In the genomic region with DNA sequence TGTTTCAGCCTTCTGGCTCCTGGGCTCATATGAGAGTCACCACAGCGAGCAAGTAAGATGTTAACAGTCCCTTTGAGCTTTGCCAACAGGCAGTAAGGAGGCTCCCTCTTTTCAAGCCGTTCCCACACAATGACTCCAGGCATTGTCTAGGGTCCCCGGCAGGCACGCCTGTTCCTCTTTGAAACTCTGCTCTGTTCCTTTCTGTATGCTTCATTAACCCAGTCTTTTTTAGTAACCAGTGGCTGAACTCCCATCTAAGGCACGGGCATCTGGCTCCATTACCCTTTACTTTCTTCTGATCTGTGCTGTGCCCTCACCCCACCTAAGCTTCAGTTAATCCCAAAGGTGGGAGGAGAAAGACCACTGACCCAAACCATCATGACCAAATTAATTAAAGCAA, we compare ENCODE assay signal across 23 mouse cellular contexts. TPM values are rescaled to one million over a fixed set of nuclear protein-coding genes. Genes with fewer than 3 reads are reported as not detected.
A peak's percentile ranks its signal among the peaks of the same experiment; 100 is the strongest.
DNase-seq lines count a peak whose midpoint lies in the region; ATAC-seq lines count a peak whose summit lies in the region.
"Had no signal": no experiment of that assay in that cellular context is flagged by ENCODE, and none has a peak within 500 bp of the region (broad histone marks: within the 10 kb centered on the region; RNA-seq: fewer than 3 reads in every experiment).

No protein-coding gene starts in this region.

- no peaks in the 10 kb centered on the region for H3K9me3 ChIP-seq in forebrain, embryonic 11.5 days (ENCODE audit: control insufficient read depth, low read length)
- no peaks in the 10 kb centered on the region for H3K9me3 ChIP-seq in forebrain, embryonic 16.5 days (ENCODE audit: control insufficient read depth, low read length)
- H3K9me3 ChIP-seq in kidney, embryonic 16.5 days (ENCODE audit: low read length), result peaks cover 3% of the 10 kb centered on the region; the same call in 1 of the 2 replicates
- H3K9me3 ChIP-seq in neural tube, embryonic 11.5 days (ENCODE audit: control insufficient read depth, low read length), result no peaks in the 10 kb centered on the region
- no peaks in the 10 kb centered on the region for H3K9me3 ChIP-seq in neural tube, embryonic 15.5 days (replicated peaks)
- no peaks in the 10 kb centered on the region for H3K9me3 ChIP-seq in forebrain, embryonic 13.5 days (replicated peaks)
- H3K9me3 ChIP-seq: heart, embryonic 15.5 days; limb, embryonic 15.5 days; neural tube, embryonic 13.5 days; stomach, embryonic 15.5 days had no signal

- WGBS in forebrain, embryonic 11.5 days, result 7% methylated on average over 5 of the region's 5 CpGs
- 6% methylated on average over 5 of the region's 5 CpGs for WGBS in forebrain, embryonic 16.5 days
- 33% methylated on average over 5 of the region's 5 CpGs for WGBS in kidney, embryonic 16.5 days
- WGBS in neural tube, embryonic 11.5 days, result 35% methylated on average over 5 of the region's 5 CpGs
- WGBS in neural tube, embryonic 15.5 days, result 13% methylated on average over 5 of the region's 5 CpGs
- 4% methylated on average over 5 of the region's 5 CpGs for WGBS in forebrain, embryonic 13.5 days

- H3K4me2 ChIP-seq in forebrain, embryonic 11.5 days (ENCODE audit: low read depth, low read length, severe bottlenecking), result no peak overlapping the region
- H3K4me2 ChIP-seq in forebrain, embryonic 16.5 days (ENCODE audit: low read length), result no peak overlapping the region
- no peak overlapping the region for H3K4me2 ChIP-seq in kidney, embryonic 16.5 days (replicated peaks; ENCODE audit: low read depth, low read length)
- no peak overlapping the region for H3K4me2 ChIP-seq in neural tube, embryonic 11.5 days (ENCODE audit: low read depth)
- no peak overlapping the region for H3K4me2 ChIP-seq in neural tube, embryonic 15.5 days
- no peak overlapping the region for H3K4me2 ChIP-seq in forebrain, embryonic 13.5 days
- H3K4me2 ChIP-seq: heart, embryonic 15.5 days; limb, embryonic 15.5 days; lung, embryonic 14.5 days; neural tube, embryonic 13.5 days; stomach, embryonic 15.5 days had no signal

- H3K27me3 ChIP-seq in forebrain, embryonic 11.5 days (ENCODE audit: control insufficient read depth, insufficient read depth, low read length), result no peaks in the 10 kb centered on the region
- H3K27me3 ChIP-seq in forebrain, embryonic 16.5 days (replicated peaks; ENCODE audit: control insufficient read depth, insufficient read depth, low read length), result no peaks in the 10 kb centered on the region
- no peaks in the 10 kb centered on the region for H3K27me3 ChIP-seq in kidney, embryonic 16.5 days (ENCODE audit: insufficient read depth, low read length)
- no peaks in the 10 kb centered on the region for H3K27me3 ChIP-seq in neural tube, embryonic 11.5 days (ENCODE audit: control insufficient read depth, insufficient read depth, low read length)
- no peaks in the 10 kb centered on the region for H3K27me3 ChIP-seq in neural tube, embryonic 15.5 days (replicated peaks)
- no peaks in the 10 kb centered on the region for H3K27me3 ChIP-seq in forebrain, embryonic 13.5 days
- H3K27me3 ChIP-seq: heart, embryonic 15.5 days; limb, embryonic 15.5 days; neural tube, embryonic 13.5 days; stomach, embryonic 15.5 days had no signal

- H3K36me3 ChIP-seq in forebrain, embryonic 11.5 days (ENCODE audit: control insufficient read depth, insufficient read depth, low read length), result no peaks in the 10 kb centered on the region
- H3K36me3 ChIP-seq in forebrain, embryonic 16.5 days (ENCODE audit: control insufficient read depth, insufficient read depth), result no peaks in the 10 kb centered on the region
- no peaks in the 10 kb centered on the region for H3K36me3 ChIP-seq in kidney, embryonic 16.5 days (ENCODE audit: insufficient read depth, low read length)
- no peaks in the 10 kb centered on the region for H3K36me3 ChIP-seq in neural tube, embryonic 11.5 days (ENCODE audit: control insufficient read depth, insufficient read depth, low read length)
- no peaks in the 10 kb centered on the region for H3K36me3 ChIP-seq in neural tube, embryonic 15.5 days
- H3K36me3 ChIP-seq in forebrain, embryonic 13.5 days (ENCODE audit: poor library complexity, severe bottlenecking), result no peaks in the 10 kb centered on the region
- H3K36me3 ChIP-seq: heart, embryonic 15.5 days; limb, embryonic 15.5 days; neural tube, embryonic 13.5 days; stomach, embryonic 15.5 days had no signal

- H3K27ac ChIP-seq in forebrain, embryonic 11.5 days (ENCODE audit: low read depth, low read length), result no peak overlapping the region
- no peak overlapping the region for H3K27ac ChIP-seq in forebrain, embryonic 16.5 days (ENCODE audit: low read length)
- no peak overlapping the region for H3K27ac ChIP-seq in kidney, embryonic 16.5 days (ENCODE audit: low read length)
- H3K27ac ChIP-seq in neural tube, embryonic 11.5 days (ENCODE audit: low read depth, low read length), result no peak overlapping the region
- H3K27ac ChIP-seq in neural tube, embryonic 15.5 days (replicated peaks), result no peak overlapping the region
- H3K27ac ChIP-seq in forebrain, embryonic 13.5 days, result no peak overlapping the region
- H3K27ac ChIP-seq: heart, embryonic 15.5 days; left cerebral cortex, adult 2 months; limb, embryonic 15.5 days; liver, embryonic 14.5 days; neural tube, embryonic 13.5 days; stomach, embryonic 15.5 days had no signal

- peaks cover 5% of the 10 kb centered on the region; the same call in 1 of the 2 replicates for H3K4me1 ChIP-seq in forebrain, embryonic 11.5 days (replicated peaks; ENCODE audit: control insufficient read depth, insufficient read depth, low read length)
- H3K4me1 ChIP-seq in forebrain, embryonic 16.5 days (replicated peaks; ENCODE audit: control insufficient read depth, insufficient read depth, low read length), result no peaks in the 10 kb centered on the region
- 0 out of 2 replicates have a peak, but pooled peaks cover 4% of the 10 kb centered on the region for H3K4me1 ChIP-seq in kidney, embryonic 16.5 days (ENCODE audit: insufficient read depth, low read length)
- no peaks in the 10 kb centered on the region for H3K4me1 ChIP-seq in neural tube, embryonic 11.5 days (ENCODE audit: control insufficient read depth, insufficient read depth, low read length)
- no peaks in the 10 kb centered on the region for H3K4me1 ChIP-seq in neural tube, embryonic 15.5 days
- peaks cover 9% of the 10 kb centered on the region for H3K4me1 ChIP-seq in forebrain, embryonic 13.5 days
- H3K4me1 ChIP-seq: heart, embryonic 15.5 days; limb, embryonic 15.5 days; neural tube, embryonic 13.5 days; stomach, embryonic 15.5 days had no signal

- no peak overlapping the region for H3K4me3 ChIP-seq in forebrain, embryonic 11.5 days (ENCODE audit: low read depth, low read length)
- no peak overlapping the region for H3K4me3 ChIP-seq in forebrain, embryonic 16.5 days (replicated peaks; ENCODE audit: low read length)
- no peak overlapping the region for H3K4me3 ChIP-seq in kidney, embryonic 16.5 days (ENCODE audit: low read length)
- no peak overlapping the region for H3K4me3 ChIP-seq in neural tube, embryonic 11.5 days (ENCODE audit: low read depth, low read length)
- no peak overlapping the region for H3K4me3 ChIP-seq in neural tube, embryonic 15.5 days (replicated peaks)
- H3K4me3 ChIP-seq in forebrain, embryonic 13.5 days, result no peak overlapping the region
- H3K4me3 ChIP-seq: heart, embryonic 15.5 days; left cerebral cortex, adult 2 months; limb, embryonic 15.5 days; neural tube, embryonic 13.5 days; stomach, embryonic 15.5 days had no signal

- H3K9ac ChIP-seq in forebrain, embryonic 11.5 days (ENCODE audit: low read length), result no peak overlapping the region
- no peak overlapping the region for H3K9ac ChIP-seq in forebrain, embryonic 16.5 days (replicated peaks; ENCODE audit: low read depth, low read length)
- H3K9ac ChIP-seq in kidney, embryonic 16.5 days (replicated peaks; ENCODE audit: low read length), result no peak overlapping the region
- H3K9ac ChIP-seq in neural tube, embryonic 11.5 days (ENCODE audit: low read length), result no peak overlapping the region
- H3K9ac ChIP-seq in neural tube, embryonic 15.5 days (replicated peaks), result no peak overlapping the region
- no peak overlapping the region for H3K9ac ChIP-seq in forebrain, embryonic 13.5 days
- H3K9ac ChIP-seq: heart, embryonic 15.5 days; limb, embryonic 15.5 days; liver, embryonic 14.5 days; lung, embryonic 14.5 days; neural tube, embryonic 13.5 days; stomach, embryonic 15.5 days had no signal

- no peak for DNase-seq in forebrain, embryonic 11.5 days (ENCODE audit: low spot score)
- no peak for DNase-seq in kidney, postnatal 14 days
- DNase-seq in neural tube, embryonic 11.5 days (ENCODE audit: low spot score), result no peak
- DNase-seq: adrenal gland, adult 8-10 months; cerebellum, adult 18-20 months; cerebellum, postnatal 36 days; heart, postnatal 36 days; kidney, adult 18-20 months; left cerebral cortex, postnatal 4 days; lung, embryonic 14.5 days; thymus, postnatal 25 days had no signal

- ATAC-seq in forebrain, embryonic 11.5 days (replicated peaks; ENCODE audit: low FRiP score), result peak; percentile 60
- no peak for ATAC-seq in forebrain, embryonic 16.5 days
- ATAC-seq in kidney, embryonic 16.5 days (ENCODE audit: low FRiP score, low TSS enrichment), result peak; percentile 60
- 0 out of 2 replicates have a peak, but pooled peaks have one; percentile 23 for ATAC-seq in neural tube, embryonic 11.5 days (ENCODE audit: insufficient read depth, low FRiP score, low TSS enrichment)
- no peak for ATAC-seq in neural tube, embryonic 15.5 days (ENCODE audit: low FRiP score)
- no peak for ATAC-seq in forebrain, embryonic 13.5 days
- ATAC-seq: activated CD4-positive, CD25-positive, alpha-beta regulatory T cell, adult 4 months; forebrain, embryonic 14.5 days had no signal

RNA-seq across cellular contexts. Expression of a gene that starts 50.2 kb away (rescaled TPM):
- polyA plus RNA-seq in forebrain, embryonic 11.5 days (2014; fragmentation: Nextera tagmentation; extraction: Ambion mirVana), result 17.7 and 23.1 TPM in 2 replicates
- 29.0 and 30.6 TPM in 2 replicates for polyA plus RNA-seq in forebrain, embryonic 16.5 days (2015; fragmentation: Nextera tagmentation; extraction: Ambion mirVana)
- 18.5 and 19.8 TPM in 2 replicates for polyA plus RNA-seq in kidney, embryonic 16.5 days (2015; fragmentation: Nextera tagmentation; extraction: Ambion mirVana)
- 20.5 and 21.7 TPM in 2 replicates for polyA plus RNA-seq in neural tube, embryonic 11.5 days (2014; fragmentation: Nextera tagmentation; extraction: Ambion mirVana)
- 23.4 and 25.3 TPM in 2 replicates for polyA plus RNA-seq in neural tube, embryonic 15.5 days (2015; fragmentation: Nextera tagmentation; extraction: Ambion mirVana)
- polyA plus RNA-seq in forebrain, embryonic 13.5 days (2015; fragmentation: Nextera tagmentation; extraction: Ambion mirVana), result 26.3 and 27.4 TPM in 2 replicates

Comparison
In these comparisons a context has a peak if more than half of its experiments do, and no peak if none do; other contexts are left out.
1. ATAC-seq: peak in forebrain, embryonic 11.5 days (single experiment), kidney, embryonic 16.5 days (single experiment) and neural tube, embryonic 11.5 days (single experiment); none in forebrain, embryonic 16.5 days (single experiment), neural tube, embryonic 15.5 days (single experiment) and forebrain, embryonic 13.5 days (single experiment).